Mouse (Mus musculus): ENCODE measurements around the gene Artn.

GRCm38 (mm10) chr4:117943317-117943716 is 13.8 kb upstream of the Artn start:
- TF ChIP-seq POLR2A (IDR thresholded peaks at IDR 0.05; ENCODE audit: low read depth, low read length) (no peak), CTCF (IDR thresholded peaks at IDR 0.05; ENCODE audit: extremely low read depth, insufficient read depth, insufficient read length, insufficient replicate concordance) (no peak)

Measured in spleen, adult 2 months (tissue).